Mouse (Mus musculus): ENCODE results near the gene 5830473C10Rik.
A peak's percentile ranks its signal among the peaks of the same experiment; 100 is the strongest.
"Not testable (repeated sequence)": the region's sequence is repeated elsewhere in the genome, so short reads cannot be mapped to it uniquely, and the experiment has no call there.

5830473C10Rik gene

GRCm38 (mm10) chr5:90594945-90595344, 34.0 kb downstream of the 5830473C10Rik start:
- peak; percentile 83 for DNase-seq (ENCODE audit: low read depth)

GRCm38 (mm10) chr5:90596155-90596554, 35.2 kb downstream of the 5830473C10Rik start:
- no peak for DNase-seq (ENCODE audit: low read depth)

- DNase-seq (ENCODE audit: low read depth): peak; percentile 70
Observed at GRCm38 (mm10) chr5:90601469-90601868, 40.6 kb downstream of the 5830473C10Rik start.

- DNase-seq (ENCODE audit: low read depth): peak; percentile 18
Observed at GRCm38 (mm10) chr5:90603407-90603923, 42.6 kb downstream of the 5830473C10Rik start.

- no peak for DNase-seq (ENCODE audit: low read depth)
Observed at GRCm38 (mm10) chr5:90608906-90609305, 48.0 kb downstream of the 5830473C10Rik start.

- DNase-seq (ENCODE audit: low read depth): peak; percentile 19
Observed at GRCm38 (mm10) chr5:90611388-90611787, 50.5 kb downstream of the 5830473C10Rik start.

GRCm38 (mm10) chr5:90611996-90612611, 51.2 kb downstream of the 5830473C10Rik start:
- DNase-seq (ENCODE audit: low read depth): peak; percentile 28

GRCm38 (mm10) chr5:90612751-90613150, 51.8 kb downstream of the 5830473C10Rik start:
- not testable (repeated sequence) for DNase-seq (ENCODE audit: low read depth)

GRCm38 (mm10) chr5:90617859-90618258, 57.0 kb downstream of the 5830473C10Rik start:
- no peak for DNase-seq (ENCODE audit: low read depth)

- no peak for DNase-seq (ENCODE audit: low read depth)
Observed at GRCm38 (mm10) chr5:90621316-90621715, 60.4 kb downstream of the 5830473C10Rik start.

GRCm38 (mm10) chr5:90621726-90622125, 60.8 kb downstream of the 5830473C10Rik start:
- DNase-seq (ENCODE audit: low read depth): no peak

GRCm38 (mm10) chr5:90623209-90623608, 62.3 kb downstream of the 5830473C10Rik start:
- no peak for DNase-seq (ENCODE audit: low read depth)

GRCm38 (mm10) chr5:90624708-90625425, 64.0 kb downstream of the 5830473C10Rik start:
- no peak for DNase-seq (ENCODE audit: low read depth)

GRCm38 (mm10) chr5:90627423-90627822, 66.5 kb downstream of the 5830473C10Rik start:
- no peak for DNase-seq (ENCODE audit: low read depth)

- DNase-seq (ENCODE audit: low read depth): no peak
Observed at GRCm38 (mm10) chr5:90628011-90628410, 67.1 kb downstream of the 5830473C10Rik start.

- DNase-seq (ENCODE audit: low read depth): no peak
Observed at GRCm38 (mm10) chr5:90628530-90628929, 67.6 kb downstream of the 5830473C10Rik start.

GRCm38 (mm10) chr5:90634885-90635284, 74.0 kb downstream of the 5830473C10Rik start:
- DNase-seq (ENCODE audit: low read depth): no peak

- DNase-seq (ENCODE audit: low read depth): peak; percentile 12
Observed at GRCm38 (mm10) chr5:90640286-90641217, 79.6 kb downstream of the 5830473C10Rik start, which contains the start of gene Rassf6. Gene Rassf6 (minus strand): TSS chr5:90640657.

GRCm38 (mm10) chr5:90641218-90641610, 80.3 kb downstream of the 5830473C10Rik start:
- DNase-seq (ENCODE audit: low read depth): no peak

- no peak for DNase-seq (ENCODE audit: low read depth)
Observed at GRCm38 (mm10) chr5:90645579-90645978, 84.7 kb downstream of the 5830473C10Rik start.

- no peak for DNase-seq (ENCODE audit: low read depth)
Observed at GRCm38 (mm10) chr5:90646398-90646797, 85.5 kb downstream of the 5830473C10Rik start.

All from induced T-regulatory cell, adult 2 months (primary cell).